Mouse (Mus musculus): ENCODE data around the gene Cenpt. TPM values are rescaled to one million over a fixed set of nuclear protein-coding genes. Genes with fewer than 3 reads are reported as not detected.

Gene Cenpt
- polyA plus RNA-seq, 2 experiments from 2014 or later, result 14.1 to 23.3 TPM

GRCm38 (mm10) chr8:105804797-105805196 is 48.3 kb downstream of the Cenpt start:
- no peak for ATAC-seq

DNA sequence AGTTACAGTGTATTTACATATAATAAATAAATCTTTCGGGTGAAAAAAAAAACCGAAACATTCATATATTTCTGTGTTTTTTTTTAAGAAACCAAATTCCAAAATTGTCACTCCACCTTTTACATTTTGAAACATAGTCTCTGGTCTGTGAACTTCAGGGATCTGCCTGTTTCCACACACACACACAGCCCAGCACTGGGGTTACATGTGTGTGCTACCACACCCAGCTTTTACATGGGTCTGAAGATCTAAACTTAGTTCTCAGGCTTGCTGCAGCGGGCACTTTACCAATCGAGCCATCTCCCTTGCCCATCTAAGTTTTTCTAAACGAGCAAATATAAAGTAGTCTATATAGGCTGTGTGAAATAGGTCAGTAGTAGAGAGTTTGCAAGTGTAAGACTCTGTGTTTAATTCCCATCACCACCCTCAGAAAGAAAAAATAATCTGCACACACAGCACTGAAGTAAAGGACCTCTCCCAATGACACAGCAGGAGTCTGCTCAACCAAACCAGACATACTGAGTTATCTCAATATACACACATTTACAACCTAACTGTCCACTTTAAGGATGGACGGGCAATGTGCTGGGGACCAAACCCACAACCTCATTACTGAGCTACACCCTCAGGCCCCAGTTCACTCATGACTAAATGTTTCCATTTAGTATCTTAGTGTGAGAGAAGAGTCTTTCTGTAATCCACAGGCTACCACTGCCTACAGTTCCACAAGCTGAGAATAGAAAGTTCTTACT is 51.7 kb downstream of the Cenpt start:
- no peak for ATAC-seq

DNA sequence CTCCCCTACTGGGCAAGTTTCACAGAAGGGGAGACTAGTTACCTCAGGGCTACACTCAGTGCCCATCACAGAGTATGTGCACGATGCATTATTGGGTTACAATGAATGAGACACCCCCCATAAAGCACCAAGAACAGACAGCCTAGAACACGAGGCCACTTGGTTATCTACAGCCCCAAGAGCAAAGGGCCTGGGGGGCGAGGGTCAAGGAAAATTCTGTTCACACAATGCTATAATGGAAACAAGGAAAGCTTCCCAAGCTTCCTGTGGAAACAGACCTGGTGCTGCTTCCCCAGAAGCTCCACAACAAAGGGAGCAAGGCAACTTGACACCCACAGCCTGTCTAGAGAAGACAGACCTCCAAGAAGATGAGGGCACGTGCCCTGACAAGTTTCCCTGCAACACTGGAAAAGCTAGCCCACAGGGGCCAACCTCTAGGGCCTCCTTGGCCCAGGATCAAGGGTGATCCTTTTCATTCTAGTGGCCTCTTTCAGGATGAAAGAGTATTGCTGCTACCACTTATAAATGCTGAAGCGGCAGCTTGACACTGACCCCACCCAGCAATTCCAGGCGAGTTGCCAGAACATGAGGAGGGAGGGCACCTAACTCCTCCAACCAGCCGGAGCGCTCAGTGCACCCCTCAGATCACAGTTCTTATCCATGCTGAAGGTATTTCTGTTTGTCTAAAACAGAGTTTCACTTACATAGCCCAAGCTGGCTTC is 53.8 kb downstream of the Cenpt start:
- no peak for ATAC-seq

DNA sequence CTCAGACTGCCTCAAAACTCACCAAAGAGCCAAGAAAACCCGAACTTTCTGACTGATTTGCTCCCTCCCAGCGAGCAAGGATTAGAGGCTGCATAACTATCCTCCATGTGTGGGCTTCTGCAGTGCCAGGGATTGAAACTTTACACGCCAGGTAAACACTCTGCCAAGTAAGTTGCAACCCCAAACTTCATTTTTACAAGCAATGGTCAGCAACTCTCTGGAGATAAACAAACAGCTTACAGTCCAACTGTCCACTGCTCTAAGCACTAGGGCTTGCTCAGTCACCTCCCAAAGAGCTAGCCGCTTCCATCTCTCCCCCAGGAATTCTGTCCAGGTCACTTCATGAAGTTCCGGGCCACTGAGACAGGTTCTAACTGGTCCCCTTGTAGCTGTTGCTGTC is 54.7 kb downstream of the Cenpt start:
- ATAC-seq, result no peak

DNA sequence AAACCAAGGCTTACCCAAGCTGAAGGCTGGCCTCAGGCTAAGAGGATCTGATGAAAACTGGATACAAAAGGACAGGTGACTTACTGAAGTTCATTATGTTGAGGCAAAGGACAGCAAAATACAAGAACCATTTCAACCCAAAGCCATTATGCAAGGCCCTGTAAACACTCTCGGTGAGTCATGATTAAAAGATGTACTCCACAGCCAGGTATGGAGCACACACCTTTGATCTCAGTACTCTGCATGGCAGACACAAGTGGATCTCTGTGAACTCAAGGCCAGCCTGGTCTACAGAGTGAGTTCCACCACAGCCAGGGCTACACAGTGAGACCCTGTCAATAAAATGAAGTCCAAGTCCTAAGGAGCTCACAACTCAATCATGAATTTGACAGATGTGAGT is 57.3 kb downstream of the Cenpt start:
- no peak for ATAC-seq

Other genes with a start within 250 kb of the Cenpt start
- 10 to 100 TPM in 1 of 2 experiments, 1 to 10 TPM in 1; 7.8 to 12.6 TPM for gene Ripor1, start 248.0 kb downstream of the Cenpt start, polyA plus RNA-seq (2017; shearing (Covaris generic))
- gene Ctcf, start 216.7 kb downstream of the Cenpt start, polyA plus RNA-seq (2017; shearing (Covaris generic)), result 10 to 100 TPM; 53.5 to 69.1 TPM
- 1 to 10 TPM in 1 of 2 experiments, under 1 TPM in 1; 0.99 to 2.3 TPM for gene Agrp, start 215.9 kb downstream of the Cenpt start, polyA plus RNA-seq (2017; shearing (Covaris generic))
- gene Carmil2, start 167.0 kb downstream of the Cenpt start, polyA plus RNA-seq (2017; shearing (Covaris generic)), result 1 to 10 TPM; 5.0 to 8.1 TPM
- 100 to 1,000 TPM in 1 of 2 experiments, 10 to 100 TPM in 1; 70.0 to 102 TPM for gene Acd, start 152.2 kb downstream of the Cenpt start, polyA plus RNA-seq (2017; shearing (Covaris generic))
- 10 to 100 TPM; 10.1 to 13.9 TPM for gene Pard6a, start 152.1 kb downstream of the Cenpt start, polyA plus RNA-seq (2017; shearing (Covaris generic))
- gene 4933405L10Rik, start 145.6 kb downstream of the Cenpt start, polyA plus RNA-seq (2017; shearing (Covaris generic)), result not detected
- 1 to 10 TPM; 2.7 to 2.8 TPM for gene Enkd1, start 145.1 kb downstream of the Cenpt start, polyA plus RNA-seq (2017; shearing (Covaris generic))
- gene Gfod2, start 94.6 kb downstream of the Cenpt start, polyA plus RNA-seq (2017; shearing (Covaris generic)), result 1 to 10 TPM; 2.6 to 3.7 TPM
- 1 to 10 TPM; 7.6 to 10.0 TPM for gene Ranbp10, start 25.9 kb downstream of the Cenpt start, polyA plus RNA-seq (2017; shearing (Covaris generic))
- under 1 TPM in 1 of 2 experiments, not detected in 1; 0.19 TPM for gene Tsnaxip1, start 25.5 kb downstream of the Cenpt start, polyA plus RNA-seq (2017; shearing (Covaris generic))
- gene Thap11, start 1.9 kb upstream of the Cenpt start, polyA plus RNA-seq (2017; shearing (Covaris generic)), result 1 to 10 TPM; 4.5 to 6.0 TPM
- 10 to 100 TPM in 1 of 2 experiments, 1 to 10 TPM in 1; 9.9 to 48.7 TPM for gene Nutf2, start 7.3 kb upstream of the Cenpt start, polyA plus RNA-seq (2017; shearing (Covaris generic))
- 10 to 100 TPM; 30.2 to 66.0 TPM for gene Edc4, start 27.6 kb upstream of the Cenpt start, polyA plus RNA-seq (2017; shearing (Covaris generic))
- 1 to 10 TPM in 1 of 2 experiments, not detected in 1; 1.5 TPM for gene Nrn1l, start 40.3 kb upstream of the Cenpt start, polyA plus RNA-seq (2017; shearing (Covaris generic))
- 10 to 100 TPM; 10.6 to 18.1 TPM for gene Pskh1, start 47.2 kb upstream of the Cenpt start, polyA plus RNA-seq (2017; shearing (Covaris generic))
- gene Ctrl, start 80.6 kb upstream of the Cenpt start, polyA plus RNA-seq (2017; shearing (Covaris generic)), result 1 to 10 TPM; 1.6 to 3.6 TPM
- 100 to 1,000 TPM; 339 to 391 TPM for gene Psmb10, start 85.2 kb upstream of the Cenpt start, polyA plus RNA-seq (2017; shearing (Covaris generic))
- under 1 TPM in 1 of 2 experiments, not detected in 1; 0.40 TPM for gene Lcat, start 90.1 kb upstream of the Cenpt start, polyA plus RNA-seq (2017; shearing (Covaris generic))
- gene Slc12a4, start 112.8 kb upstream of the Cenpt start, polyA plus RNA-seq (2017; shearing (Covaris generic)), result 1 to 10 TPM; 4.5 to 7.2 TPM
- not detected for gene Dpep3, start 126.2 kb upstream of the Cenpt start, polyA plus RNA-seq (2017; shearing (Covaris generic))
- 10 to 100 TPM; 24.3 to 30.5 TPM for gene Dus2, start 138.1 kb upstream of the Cenpt start, polyA plus RNA-seq (2017; shearing (Covaris generic))
- not detected for gene Dpep2nb, start 152.7 kb upstream of the Cenpt start, polyA plus RNA-seq (2017; shearing (Covaris generic))
- 10 to 100 TPM in 1 of 2 experiments, 1 to 10 TPM in 1; 8.4 to 13.2 TPM for gene Ddx28, start 158.6 kb upstream of the Cenpt start, polyA plus RNA-seq (2017; shearing (Covaris generic))
- gene Nfatc3, start 205.6 kb upstream of the Cenpt start, polyA plus RNA-seq (2017; shearing (Covaris generic)), result 10 to 100 TPM; 28.1 to 32.3 TPM